Mouse (Mus musculus): ENCODE results near the gene Clps. TPM values are rescaled to one million over a fixed set of nuclear protein-coding genes. Genes with fewer than 3 reads are reported as not detected.

The Clps gene
- polyA plus RNA-seq, 1 experiment from 2014 or later: not detected

DNA sequence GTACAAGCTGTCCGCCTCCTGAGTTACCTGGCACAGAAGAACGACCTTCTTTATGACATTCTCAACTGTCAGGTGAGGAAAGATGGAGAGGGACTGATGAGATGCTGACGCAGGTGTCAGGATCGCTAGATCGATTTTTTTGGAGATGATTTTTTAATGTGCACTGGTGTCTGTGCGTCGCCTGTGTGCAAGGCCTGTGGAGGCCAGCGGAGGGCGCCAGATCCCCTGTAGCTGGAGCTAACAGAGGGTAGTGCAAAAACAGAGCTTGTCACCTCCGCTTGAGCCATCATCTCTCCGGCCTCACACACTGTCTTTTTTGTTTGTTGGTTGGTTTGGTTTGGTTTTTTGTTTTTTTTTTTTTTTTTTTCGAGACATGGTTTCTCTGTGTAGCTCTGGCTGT, 22.7 kb downstream of the Clps start:
- DNase-seq (ENCODE audit: low spot score) (no peak), ATAC-seq (replicated peaks; ENCODE audit: low FRiP score) (no peak)
- Histone ChIP-seq H3K4me3 (ENCODE audit: low read depth, low read length) (no peak overlapping the region), H3K36me3 (ENCODE audit: control insufficient read depth, insufficient read depth, low read length) (no peaks in the 10 kb centered on the region), H3K9ac (ENCODE audit: low read length) (no peak overlapping the region), H3K4me2 (ENCODE audit: low read depth, low read length, severe bottlenecking) (no peak overlapping the region), H3K9me3 (ENCODE audit: control insufficient read depth, low read length) (peaks cover 2% of the 10 kb centered on the region; the same call in 1 of the 2 replicates), H3K27me3 (ENCODE audit: control insufficient read depth, insufficient read depth, low read length) (no peaks in the 10 kb centered on the region), H3K27ac (ENCODE audit: low read depth, low read length) (no peak overlapping the region), H3K4me1 (replicated peaks; ENCODE audit: control insufficient read depth, insufficient read depth, low read length) (no peaks in the 10 kb centered on the region)
- WGBS: 51% methylated on average over 12 of the region's 12 CpGs

DNA sequence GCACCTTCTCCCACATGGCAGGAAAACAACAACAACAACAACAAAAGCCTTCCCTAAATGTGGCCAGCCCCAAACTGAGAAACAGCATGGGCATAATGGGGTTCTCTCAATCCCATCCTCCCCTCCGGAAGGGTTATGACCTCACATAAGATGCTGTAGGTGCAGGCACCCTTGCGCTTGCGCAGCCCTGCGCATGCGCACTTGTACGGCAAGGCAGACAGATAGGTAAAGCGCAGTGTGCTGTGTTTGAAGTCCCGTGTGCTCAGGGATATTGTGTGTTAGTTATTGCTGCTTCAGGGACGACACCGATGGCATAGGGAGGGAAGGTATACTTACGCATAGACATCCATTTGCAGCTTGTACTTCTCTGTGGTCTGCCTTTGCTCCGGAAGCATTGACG, 27.2 kb downstream of the Clps start:
- Histone ChIP-seq H3K27ac (ENCODE audit: low read depth, low read length) (no peak overlapping the region), H3K4me1 (replicated peaks; ENCODE audit: control insufficient read depth, insufficient read depth, low read length) (no peaks in the 10 kb centered on the region), H3K4me2 (ENCODE audit: low read depth, low read length, severe bottlenecking) (no peak overlapping the region), H3K36me3 (ENCODE audit: control insufficient read depth, insufficient read depth, low read length) (no peaks in the 10 kb centered on the region), H3K9me3 (ENCODE audit: control insufficient read depth, low read length) (no peaks in the 10 kb centered on the region), H3K4me3 (ENCODE audit: low read depth, low read length) (no peak overlapping the region), H3K27me3 (ENCODE audit: control insufficient read depth, insufficient read depth, low read length) (no peaks in the 10 kb centered on the region), H3K9ac (ENCODE audit: low read length) (no peak overlapping the region)
- no peak for DNase-seq (ENCODE audit: low spot score)
- 95% methylated on average over 13 of the region's 13 CpGs for WGBS
- ATAC-seq (replicated peaks; ENCODE audit: low FRiP score): no peak

DNA sequence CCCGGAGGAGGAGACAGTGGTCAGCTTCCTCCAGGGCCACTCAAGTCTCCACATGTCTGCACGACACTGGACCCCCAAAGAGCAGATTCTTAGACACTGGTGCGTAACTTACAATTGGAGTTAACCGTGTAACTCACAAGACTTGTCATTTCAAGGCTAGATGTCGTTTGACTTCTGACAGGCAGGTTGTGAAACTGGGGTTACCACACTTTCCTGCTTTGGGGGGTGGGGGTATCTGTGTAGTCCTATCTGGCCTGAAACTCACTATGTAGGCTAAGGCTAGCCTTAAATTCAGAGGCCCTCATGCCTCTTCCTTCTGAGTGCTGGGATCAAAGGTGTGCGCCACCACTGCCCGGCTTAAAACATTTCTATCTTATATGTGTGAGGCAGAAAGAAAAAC, 28.0 kb downstream of the Clps start:
- no peak overlapping the region for H3K9ac ChIP-seq (ENCODE audit: low read length)
- H3K9me3 ChIP-seq (ENCODE audit: control insufficient read depth, low read length): no peaks in the 10 kb centered on the region
- no peak overlapping the region for H3K27ac ChIP-seq (ENCODE audit: low read depth, low read length)
- ATAC-seq (replicated peaks; ENCODE audit: low FRiP score) (no peak), DNase-seq (ENCODE audit: low spot score) (no peak)
- WGBS: 85% methylated on average over 7 of the region's 7 CpGs
- H3K4me3 ChIP-seq (ENCODE audit: low read depth, low read length): no peak overlapping the region
- H3K36me3 ChIP-seq (ENCODE audit: control insufficient read depth, insufficient read depth, low read length): no peaks in the 10 kb centered on the region
- no peaks in the 10 kb centered on the region for H3K4me1 ChIP-seq (replicated peaks; ENCODE audit: control insufficient read depth, insufficient read depth, low read length)
- no peaks in the 10 kb centered on the region for H3K27me3 ChIP-seq (ENCODE audit: control insufficient read depth, insufficient read depth, low read length)
- H3K4me2 ChIP-seq (ENCODE audit: low read depth, low read length, severe bottlenecking): no peak overlapping the region

DNA sequence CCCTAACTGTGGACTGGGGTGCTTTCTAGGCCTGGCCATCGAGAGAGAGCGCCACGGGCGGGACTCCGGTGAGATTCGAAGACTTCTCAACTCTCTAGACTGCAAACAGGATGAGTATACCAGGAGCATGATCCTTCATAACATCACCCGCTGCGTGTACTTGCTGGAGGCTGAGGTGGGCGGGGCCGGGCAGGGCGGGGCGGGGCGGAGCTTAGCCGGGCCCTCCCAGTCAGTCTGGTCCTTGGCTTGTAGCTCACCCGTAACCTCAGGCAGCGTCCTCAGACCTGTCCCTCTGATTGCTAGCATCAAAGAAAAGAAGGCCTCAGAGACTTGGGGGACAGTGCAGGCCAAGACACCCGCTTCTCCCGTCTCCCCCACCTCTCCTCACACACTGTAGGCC, 28.6 kb downstream of the Clps start:
- H3K27me3 ChIP-seq (ENCODE audit: control insufficient read depth, insufficient read depth, low read length): no peaks in the 10 kb centered on the region
- no peak overlapping the region for H3K27ac ChIP-seq (ENCODE audit: low read depth, low read length)
- ATAC-seq (replicated peaks; ENCODE audit: low FRiP score) (no peak), DNase-seq (ENCODE audit: low spot score) (peak; percentile 73)
- no peak overlapping the region for H3K4me3 ChIP-seq (ENCODE audit: low read depth, low read length)
- peak overlapping the region; percentile 13; the same call in 1 of the 2 replicates for H3K4me2 ChIP-seq (ENCODE audit: low read depth, low read length, severe bottlenecking)
- H3K9ac ChIP-seq (ENCODE audit: low read length): no peak overlapping the region
- H3K4me1 ChIP-seq (replicated peaks; ENCODE audit: control insufficient read depth, insufficient read depth, low read length): no peaks in the 10 kb centered on the region
- H3K9me3 ChIP-seq (ENCODE audit: control insufficient read depth, low read length): no peaks in the 10 kb centered on the region
- H3K36me3 ChIP-seq (ENCODE audit: control insufficient read depth, insufficient read depth, low read length): no peaks in the 10 kb centered on the region
- 13% methylated on average over 18 of the region's 18 CpGs for WGBS

DNA sequence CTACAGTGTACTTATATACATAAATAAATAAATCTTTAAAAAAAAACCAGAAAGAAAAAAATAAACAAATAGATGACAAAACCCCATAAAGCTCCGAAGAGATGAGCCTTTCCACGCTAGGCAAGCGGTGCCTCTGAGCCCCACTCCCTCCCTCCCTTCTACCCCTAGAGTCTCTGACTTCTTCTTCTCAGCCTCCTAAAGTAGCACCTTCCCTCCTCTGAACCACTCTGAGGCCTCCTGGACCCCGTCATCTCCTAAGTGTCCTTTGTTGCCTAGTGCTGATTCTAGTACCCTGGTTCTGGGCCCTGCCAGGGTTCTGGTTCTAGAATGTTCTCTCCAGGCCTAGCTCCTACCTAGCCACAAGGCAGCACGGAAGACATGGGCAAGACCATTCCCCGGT, 30.1 kb downstream of the Clps start, which contains the start of gene Armc12:
TSS of gene Armc12 (plus strand) at position 301 of the 400 bp plus-strand sequence.
- no peak within 1 kb of the TSS for H3K27ac ChIP-seq (ENCODE audit: low read depth, low read length)
- H3K27me3 ChIP-seq (ENCODE audit: control insufficient read depth, insufficient read depth, low read length): no peaks in the 10 kb centered on the region
- H3K4me1 ChIP-seq (replicated peaks; ENCODE audit: control insufficient read depth, insufficient read depth, low read length): no peaks in the 10 kb centered on the region
- no peak for ATAC-seq (replicated peaks; ENCODE audit: low FRiP score)
- no peaks in the 10 kb centered on the region for H3K36me3 ChIP-seq (ENCODE audit: control insufficient read depth, insufficient read depth, low read length)
- no peak for DNase-seq (ENCODE audit: low spot score)
- H3K9me3 ChIP-seq (ENCODE audit: control insufficient read depth, low read length): no peaks in the 10 kb centered on the region
- H3K9ac ChIP-seq (ENCODE audit: low read length): no peak within 1 kb of the TSS
- WGBS: 87% methylated on average over 6 of the region's 6 CpGs
- H3K4me2 ChIP-seq (ENCODE audit: low read depth, low read length, severe bottlenecking): no peak within 1 kb of the TSS
- no peak within 1 kb of the TSS for H3K4me3 ChIP-seq (ENCODE audit: low read depth, low read length)

DNA sequence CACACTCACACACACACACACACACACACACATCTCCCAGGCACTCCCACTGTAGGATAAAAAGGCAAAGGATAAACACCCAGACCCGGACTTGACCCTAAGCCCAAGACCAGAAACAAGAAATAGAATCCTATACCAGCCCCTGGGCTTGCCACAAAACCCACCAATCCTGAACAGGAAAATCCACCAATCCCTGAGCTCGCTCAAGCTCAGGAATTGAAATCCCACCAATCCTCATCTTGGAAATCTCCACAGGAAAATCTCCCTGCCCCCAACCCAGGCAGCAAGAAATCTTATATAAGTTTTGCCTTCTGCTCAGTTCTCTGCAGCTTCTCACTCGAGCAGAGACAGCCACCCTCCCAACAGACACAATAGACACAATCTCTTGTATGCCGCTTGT, 31.4 kb downstream of the Clps start:
- Histone ChIP-seq H3K4me2 (ENCODE audit: low read depth, low read length, severe bottlenecking) (no peak overlapping the region), H3K36me3 (ENCODE audit: control insufficient read depth, insufficient read depth, low read length) (no peaks in the 10 kb centered on the region), H3K9ac (ENCODE audit: low read length) (no peak overlapping the region), H3K4me1 (replicated peaks; ENCODE audit: control insufficient read depth, insufficient read depth, low read length) (no peaks in the 10 kb centered on the region), H3K27me3 (ENCODE audit: control insufficient read depth, insufficient read depth, low read length) (no peaks in the 10 kb centered on the region), H3K27ac (ENCODE audit: low read depth, low read length) (no peak overlapping the region), H3K9me3 (ENCODE audit: control insufficient read depth, low read length) (no peaks in the 10 kb centered on the region), H3K4me3 (ENCODE audit: low read depth, low read length) (no peak overlapping the region)
- 73% methylated on average over 4 of the region's 4 CpGs for WGBS
- no peak for ATAC-seq (replicated peaks; ENCODE audit: low FRiP score)
- no peak for DNase-seq (ENCODE audit: low spot score)

DNA sequence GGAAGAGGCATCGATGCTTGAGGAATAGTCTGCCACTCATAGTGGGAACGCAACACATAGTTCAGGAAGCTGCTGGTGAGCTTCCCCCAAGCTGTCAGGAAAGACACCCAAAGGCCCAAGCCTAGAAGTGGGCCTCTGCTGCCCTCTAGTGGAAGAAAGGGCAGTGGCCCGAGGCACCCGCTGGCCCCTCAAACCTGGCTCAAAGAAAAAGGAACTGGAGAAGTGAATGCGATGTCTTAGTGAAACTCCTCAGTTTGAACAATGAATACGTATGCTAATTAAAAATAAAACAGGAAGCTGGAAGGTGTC, 32.6 kb downstream of the Clps start:
- 7% methylated on average over 6 of the region's 6 CpGs for WGBS
- Histone ChIP-seq H3K27ac (ENCODE audit: low read depth, low read length) (no peak overlapping the region), H3K4me3 (ENCODE audit: low read depth, low read length) (no peak overlapping the region), H3K36me3 (ENCODE audit: control insufficient read depth, insufficient read depth, low read length) (no peaks in the 10 kb centered on the region), H3K27me3 (ENCODE audit: control insufficient read depth, insufficient read depth, low read length) (no peaks in the 10 kb centered on the region; the same call in 1 of the 2 replicates), H3K9ac (ENCODE audit: low read length) (no peak overlapping the region), H3K4me1 (replicated peaks; ENCODE audit: control insufficient read depth, insufficient read depth, low read length) (no peaks in the 10 kb centered on the region; the same call in 1 of the 2 replicates), H3K4me2 (ENCODE audit: low read depth, low read length, severe bottlenecking) (no peak overlapping the region), H3K9me3 (ENCODE audit: control insufficient read depth, low read length) (no peaks in the 10 kb centered on the region)
- ATAC-seq (replicated peaks; ENCODE audit: low FRiP score) (no peak), DNase-seq (ENCODE audit: low spot score) (peak; percentile 90)

DNA sequence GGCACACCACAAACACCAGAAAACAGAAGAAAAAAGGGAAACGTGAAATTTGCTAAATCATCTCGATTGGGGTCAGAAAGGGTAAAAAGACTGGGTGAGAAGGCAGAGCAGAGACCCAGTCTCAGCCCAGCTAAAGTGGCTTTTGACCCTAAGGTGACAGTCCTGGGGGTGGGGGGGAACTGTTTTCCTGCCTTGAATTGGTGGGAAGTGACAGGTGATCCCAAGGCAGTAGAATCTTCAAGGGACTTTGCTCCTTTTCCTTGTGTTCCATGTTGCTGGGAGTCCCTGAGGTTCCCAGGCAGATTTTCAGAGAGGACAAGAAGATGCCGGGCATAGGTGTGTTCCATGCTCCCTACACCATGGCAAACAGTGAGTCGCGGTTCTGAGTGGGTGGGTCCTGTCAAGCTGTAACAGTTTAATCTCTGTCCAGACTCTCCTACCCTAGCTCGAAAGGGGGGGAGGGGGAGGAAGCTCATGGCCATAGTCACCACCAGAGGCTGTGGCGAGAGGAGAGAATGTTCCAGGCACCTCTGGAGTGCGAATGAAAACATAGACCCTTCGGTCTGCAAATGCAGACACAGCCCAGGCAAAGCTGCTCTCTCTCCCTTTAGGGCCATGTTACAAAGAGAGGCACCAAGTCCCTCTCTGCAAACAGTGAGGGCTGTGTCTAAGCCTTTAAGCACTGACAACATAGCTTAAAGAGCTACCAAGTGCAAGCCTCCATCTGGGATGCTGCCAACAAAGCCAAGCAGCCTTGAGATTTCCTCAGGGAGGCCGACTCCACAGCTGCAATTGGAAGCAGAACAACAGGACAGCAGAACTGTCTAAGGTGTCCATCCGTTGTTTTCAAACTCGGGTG, 33.2 kb downstream of the Clps start:
- H3K4me2 ChIP-seq (ENCODE audit: low read depth, low read length, severe bottlenecking): no peak overlapping the region
- H3K27me3 ChIP-seq (ENCODE audit: control insufficient read depth, insufficient read depth, low read length): no peaks in the 10 kb centered on the region; the same call in 1 of the 2 replicates
- WGBS: 50% methylated on average over 12 of the region's 12 CpGs
- ATAC-seq (replicated peaks; ENCODE audit: low FRiP score) (no peak), DNase-seq (ENCODE audit: low spot score) (no peak)
- H3K27ac ChIP-seq (ENCODE audit: low read depth, low read length): no peak overlapping the region
- H3K9ac ChIP-seq (ENCODE audit: low read length): no peak overlapping the region
- H3K9me3 ChIP-seq (ENCODE audit: control insufficient read depth, low read length): no peaks in the 10 kb centered on the region
- no peaks in the 10 kb centered on the region for H3K36me3 ChIP-seq (ENCODE audit: control insufficient read depth, insufficient read depth, low read length)
- no peak overlapping the region for H3K4me3 ChIP-seq (ENCODE audit: low read depth, low read length)
- H3K4me1 ChIP-seq (replicated peaks; ENCODE audit: control insufficient read depth, insufficient read depth, low read length): no peaks in the 10 kb centered on the region; the same call in 1 of the 2 replicates

All from forebrain, embryonic 11.5 days (tissue).